Mouse (Mus musculus): ENCODE results near the gene Pik3ap1. TPM values are rescaled to one million over a fixed set of nuclear protein-coding genes. Genes with fewer than 3 reads are reported as not detected.

Pik3ap1 gene
- polyA plus RNA-seq, 1 experiment: not detected

DNA sequence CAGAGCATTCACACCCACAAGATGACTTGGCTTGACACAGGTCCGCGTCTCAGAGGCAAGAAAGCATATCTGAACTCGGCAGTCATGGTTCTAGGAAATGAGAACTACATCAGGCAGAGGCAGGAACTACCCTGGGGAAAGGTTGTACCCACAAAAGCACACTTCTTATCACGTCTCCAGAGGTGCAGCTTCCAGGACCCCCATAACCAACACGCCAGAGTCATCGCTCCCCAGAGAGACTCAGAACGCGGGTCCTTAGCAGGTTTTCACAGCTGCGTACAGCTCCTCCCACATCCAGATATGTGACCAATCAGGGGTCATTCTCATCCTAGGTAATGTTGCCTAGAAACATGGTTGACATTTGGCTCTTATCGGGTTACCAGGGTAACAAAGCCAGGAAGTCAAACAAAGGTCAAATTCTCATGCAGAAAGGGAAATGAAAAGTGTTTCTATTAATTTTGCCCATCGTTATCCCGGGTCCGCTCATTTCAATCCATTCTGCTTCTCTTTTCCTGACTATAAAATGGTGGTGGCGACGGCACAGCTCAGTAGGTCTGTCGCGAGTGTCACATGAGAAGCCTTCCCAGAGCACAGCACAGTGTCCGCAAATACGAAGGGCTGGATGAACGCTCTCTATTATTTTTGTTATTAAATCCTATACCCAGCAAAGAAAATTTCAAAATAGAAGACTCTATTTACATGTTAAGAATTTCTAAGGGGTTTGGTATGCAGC, 73.8 kb downstream of the Pik3ap1 start:
- Histone ChIP-seq H3K36me3 (ENCODE audit: control insufficient read depth, insufficient read depth) (no peaks in the 10 kb centered on the region), H3K4me3 (no peak overlapping the region), H3K79me2 (ENCODE audit: control insufficient read depth, insufficient read depth) (no peaks in the 10 kb centered on the region), H3K27me3 (ENCODE audit: control insufficient read depth, insufficient read depth, insufficient read length) (peaks cover 53% of the 10 kb centered on the region), H3K4me2 (ENCODE audit: low read depth) (peak overlapping the region; percentile 42), H3ac (ENCODE audit: control insufficient read depth, insufficient read length) (no peak overlapping the region)
- no peak for TF ChIP-seq POLR2AphosphoS2 (IDR thresholded peaks at IDR 0.05; ENCODE audit: insufficient read length, low read depth)
- TF ChIP-seq E2F4 (IDR thresholded peaks at IDR 0.05; ENCODE audit: insufficient read depth): no peak
- no peak for TF ChIP-seq TCF12 (IDR thresholded peaks at IDR 0.05; ENCODE audit: insufficient read depth, poor library complexity, severe bottlenecking)
- no peak for TF ChIP-seq SRF (IDR thresholded peaks at IDR 0.05; ENCODE audit: control insufficient read depth, insufficient read length, low read depth)
- no peak for TF ChIP-seq REST (IDR thresholded peaks at IDR 0.05; ENCODE audit: insufficient read depth, insufficient read length)
- TF ChIP-seq USF1 (IDR thresholded peaks at IDR 0.05; ENCODE audit: low read depth): no peak
- TF ChIP-seq CEBPB (IDR thresholded peaks at IDR 0.05; ENCODE audit: insufficient read depth, poor library complexity, severe bottlenecking): no peak
- TF ChIP-seq TCF3 (IDR thresholded peaks at IDR 0.05; ENCODE audit: insufficient read length, low read depth): no peak
- TF ChIP-seq POLR2A (IDR thresholded peaks at IDR 0.05; ENCODE audit: insufficient read length, low read depth): no peak

GRCm38 (mm10) chr19:41303933-41304332, 81.0 kb downstream of the Pik3ap1 start:
- H3K79me2 ChIP-seq (ENCODE audit: control insufficient read depth, insufficient read depth): no peaks in the 10 kb centered on the region
- no peak for TF ChIP-seq POLR2A (IDR thresholded peaks at IDR 0.05; ENCODE audit: insufficient read length, low read depth)
- TF ChIP-seq MAX (IDR thresholded peaks at IDR 0.05; ENCODE audit: low read depth): no peak
- no peak for TF ChIP-seq MYOD1 (IDR thresholded peaks at IDR 0.05; ENCODE audit: control insufficient read depth in 1 of 3, insufficient read length in 2 of 3, low read depth in 2 of 3)
- no peak for TF ChIP-seq SRF (IDR thresholded peaks at IDR 0.05; ENCODE audit: control insufficient read depth, insufficient read length, low read depth)
- no peak for TF ChIP-seq USF1 (IDR thresholded peaks at IDR 0.05; ENCODE audit: low read depth)
- no peak for TF ChIP-seq REST (IDR thresholded peaks at IDR 0.05; ENCODE audit: insufficient read depth, insufficient read length)
- TF ChIP-seq CEBPB (IDR thresholded peaks at IDR 0.05; ENCODE audit: insufficient read depth, poor library complexity, severe bottlenecking): no peak
- TF ChIP-seq E2F4 (IDR thresholded peaks at IDR 0.05; ENCODE audit: insufficient read depth): no peak
- TF ChIP-seq TCF12 (IDR thresholded peaks at IDR 0.05; ENCODE audit: insufficient read depth, poor library complexity, severe bottlenecking): no peak
- TF ChIP-seq TCF3 (IDR thresholded peaks at IDR 0.05; ENCODE audit: insufficient read length, low read depth): no peak
- no peak for TF ChIP-seq MYOG (IDR thresholded peaks at IDR 0.05; ENCODE audit: control insufficient read depth in 1 of 3, insufficient read depth in 1 of 3, insufficient read length in 2 of 3, low read depth in 2 of 3)
- TF ChIP-seq POLR2AphosphoS2 (IDR thresholded peaks at IDR 0.05; ENCODE audit: insufficient read length, low read depth): no peak
- peaks cover 64% of the 10 kb centered on the region for H3K27me3 ChIP-seq (ENCODE audit: control insufficient read depth, insufficient read depth, insufficient read length)
- no peak overlapping the region for H3K4me3 ChIP-seq
- no peak overlapping the region for H3ac ChIP-seq (ENCODE audit: control insufficient read depth, insufficient read length)
- H3K4me2 ChIP-seq (ENCODE audit: low read depth): no peak overlapping the region
- H3K36me3 ChIP-seq (ENCODE audit: control insufficient read depth, insufficient read depth): no peaks in the 10 kb centered on the region

DNA sequence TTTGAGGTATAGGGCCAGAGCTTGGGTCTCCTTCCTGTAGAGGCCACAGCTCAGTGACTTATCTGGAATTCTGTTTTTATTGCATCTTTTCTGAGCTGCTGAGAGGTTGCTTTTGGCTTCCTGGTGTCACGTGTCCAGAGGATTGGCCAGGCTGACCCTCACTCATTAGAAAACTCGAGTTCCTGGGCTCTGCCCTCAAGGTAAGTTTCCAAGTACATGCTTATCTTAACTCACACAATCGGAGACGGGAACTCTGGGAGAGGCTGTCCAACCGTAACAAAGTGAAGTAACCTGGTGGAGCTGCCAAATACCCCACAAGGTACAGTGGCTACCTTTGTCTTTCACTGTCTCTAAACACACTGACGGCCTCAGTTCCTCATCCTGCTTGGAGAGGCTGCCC, 81.5 kb downstream of the Pik3ap1 start:
- H3K79me2 ChIP-seq (ENCODE audit: control insufficient read depth, insufficient read depth): no peaks in the 10 kb centered on the region
- no peak overlapping the region for H3K4me3 ChIP-seq
- no peak overlapping the region for H3K4me2 ChIP-seq (ENCODE audit: low read depth)
- H3ac ChIP-seq (ENCODE audit: control insufficient read depth, insufficient read length): no peak overlapping the region
- peaks cover 67% of the 10 kb centered on the region for H3K27me3 ChIP-seq (ENCODE audit: control insufficient read depth, insufficient read depth, insufficient read length)
- TF ChIP-seq MYOD1 (IDR thresholded peaks at IDR 0.05; ENCODE audit: control insufficient read depth in 1 of 3, insufficient read length in 2 of 3, low read depth in 2 of 3) (no peak), SRF (IDR thresholded peaks at IDR 0.05; ENCODE audit: control insufficient read depth, insufficient read length, low read depth) (no peak), TCF12 (IDR thresholded peaks at IDR 0.05; ENCODE audit: insufficient read depth, poor library complexity, severe bottlenecking) (no peak), USF1 (IDR thresholded peaks at IDR 0.05; ENCODE audit: low read depth) (no peak), TCF3 (IDR thresholded peaks at IDR 0.05; ENCODE audit: insufficient read length, low read depth) (no peak), POLR2AphosphoS2 (IDR thresholded peaks at IDR 0.05; ENCODE audit: insufficient read length, low read depth) (no peak), E2F4 (IDR thresholded peaks at IDR 0.05; ENCODE audit: insufficient read depth) (no peak)
- no peaks in the 10 kb centered on the region for H3K36me3 ChIP-seq (ENCODE audit: control insufficient read depth, insufficient read depth)

GRCm38 (mm10) chr19:41301856-41302255, 83.0 kb downstream of the Pik3ap1 start:
- TF ChIP-seq REST (IDR thresholded peaks at IDR 0.05; ENCODE audit: insufficient read depth, insufficient read length) (no peak), MAX (IDR thresholded peaks at IDR 0.05; ENCODE audit: low read depth) (no peak), USF1 (IDR thresholded peaks at IDR 0.05; ENCODE audit: low read depth) (no peak), E2F4 (IDR thresholded peaks at IDR 0.05; ENCODE audit: insufficient read depth) (no peak), MYOG (IDR thresholded peaks at IDR 0.05; ENCODE audit: control insufficient read depth in 1 of 3, insufficient read depth in 1 of 3, insufficient read length in 2 of 3, low read depth in 2 of 3) (no peak), SRF (IDR thresholded peaks at IDR 0.05; ENCODE audit: control insufficient read depth, insufficient read length, low read depth) (no peak), TCF3 (IDR thresholded peaks at IDR 0.05; ENCODE audit: insufficient read length, low read depth) (no peak), TCF12 (IDR thresholded peaks at IDR 0.05; ENCODE audit: insufficient read depth, poor library complexity, severe bottlenecking) (no peak), CEBPB (IDR thresholded peaks at IDR 0.05; ENCODE audit: insufficient read depth, poor library complexity, severe bottlenecking) (no peak), POLR2A (IDR thresholded peaks at IDR 0.05; ENCODE audit: insufficient read length, low read depth) (no peak), POLR2AphosphoS2 (IDR thresholded peaks at IDR 0.05; ENCODE audit: insufficient read length, low read depth) (no peak), MYOD1 (IDR thresholded peaks at IDR 0.05; ENCODE audit: control insufficient read depth in 1 of 3, insufficient read length in 2 of 3, low read depth in 2 of 3) (no peak)
- Histone ChIP-seq H3K36me3 (ENCODE audit: control insufficient read depth, insufficient read depth) (no peaks in the 10 kb centered on the region), H3K4me2 (ENCODE audit: low read depth) (no peak overlapping the region), H3ac (ENCODE audit: control insufficient read depth, insufficient read length) (no peak overlapping the region), H3K79me2 (ENCODE audit: control insufficient read depth, insufficient read depth) (no peaks in the 10 kb centered on the region), H3K27me3 (ENCODE audit: control insufficient read depth, insufficient read depth, insufficient read length) (peaks cover 68% of the 10 kb centered on the region), H3K4me3 (no peak overlapping the region)
